Mouse (Mus musculus) forebrain, embryonic 16.5 days (tissue): ENCODE measurements around the gene Npdc1. TPM values are rescaled to one million over a fixed set of nuclear protein-coding genes. Genes with fewer than 3 reads are reported as not detected.

Experiments used
- ATAC-seq: fragments of 200-750 bp; cut with Nextera tagmentation; 2 replicates; pipeline ENCODE4 v1.8.0; 2017; ENCODE audit warnings: mild to moderate bottlenecking, moderate library complexity
- H3K27ac ChIP-seq: fragments of 300-500 bp; sonication (generic); 2 replicates; pipeline ENCODE4 v1.5.1; 2014; ENCODE audit warnings: low read length, control low read depth
- H3K27me3 ChIP-seq: fragments of 300-500 bp; sonication (generic); replicated peaks from 2 replicates; pipeline ENCODE4 v1.6.1; 2014; ENCODE audit warnings: low read length; ENCODE audit not compliant: control insufficient read depth, insufficient read depth
- H3K36me3 ChIP-seq: fragments of 300-500 bp; sonication (generic); 2 replicates; pipeline ENCODE4 v1.6.1; 2014; ENCODE audit not compliant: control insufficient read depth, insufficient read depth
- H3K4me1 ChIP-seq: fragments of 300-500 bp; sonication (generic); replicated peaks from 2 replicates; pipeline ENCODE4 v1.6.1; 2014; ENCODE audit warnings: low read length; ENCODE audit not compliant: control insufficient read depth, insufficient read depth
- H3K4me2 ChIP-seq: fragments of 300-500 bp; sonication (generic); 2 replicates; pipeline ENCODE4 v1.6.1; 2014; ENCODE audit warnings: mild to moderate bottlenecking, low read length, control low read depth
- H3K4me3 ChIP-seq: fragments of 300-500 bp; sonication (generic); replicated peaks from 2 replicates; pipeline ENCODE4 v1.5.1; 2014; ENCODE audit warnings: mild to moderate bottlenecking, low read length, control low read depth
- H3K9ac ChIP-seq: fragments of 300-500 bp; sonication (generic); replicated peaks from 2 replicates; pipeline ENCODE4 v1.6.1; 2014; ENCODE audit warnings: low read depth, low read length, control low read depth
- H3K9me3 ChIP-seq: fragments of 300-500 bp; sonication (generic); 2 replicates; pipeline ENCODE4 v1.6.1; 2016; ENCODE audit warnings: low read length; ENCODE audit not compliant: control insufficient read depth
- WGBS: fragments of 180-500 bp; shearing (Covaris S2); extraction: QIAGEN DNeasy Blood & Tissue Kit; methylation state at CpG from one replicate; pipeline ENCODE4 v1.1.7; 2014; 5-methylcytosine and 5-hydroxymethylcytosine counted together
- polyA plus RNA-seq: library from polyadenylated mRNA; unstranded; fragments of >200 nt; fragmentation: Nextera tagmentation; extraction: Ambion mirVana; gene quantifications from 2 replicates; pipeline ENCODE4 v1.2.1, GENCODE M21; 2015

The Npdc1 gene
- polyA plus RNA-seq, 1 experiment from 2014 or later: 515 TPM

GRCm38 (mm10) chr2:25434292-25434691 is 35.1 kb downstream of the Npdc1 start:
- no peaks in the 10 kb centered on the region for H3K9me3 ChIP-seq
- H3K27ac ChIP-seq: no peak overlapping the region
- H3K4me1 ChIP-seq: peaks cover 20% of the 10 kb centered on the region
- H3K27me3 ChIP-seq: no peaks in the 10 kb centered on the region
- H3K4me2 ChIP-seq: no peak overlapping the region
- ATAC-seq: no peak
- WGBS: 93% methylated on average over 8 of the region's 8 CpGs
- H3K4me3 ChIP-seq: no peak overlapping the region
- H3K9ac ChIP-seq: no peak overlapping the region
- H3K36me3 ChIP-seq: peaks cover 4% of the 10 kb centered on the region

GRCm38 (mm10) chr2:25436286-25436820 is 37.2 kb downstream of the Npdc1 start:
- Histone ChIP-seq H3K9me3 (no peaks in the 10 kb centered on the region), H3K4me2 (no peak overlapping the region), H3K27ac (no peak overlapping the region), H3K4me1 (peaks cover under 1% of the 10 kb centered on the region; the same call in 1 of the 2 replicates), H3K4me3 (no peak overlapping the region), H3K27me3 (no peaks in the 10 kb centered on the region), H3K36me3 (peaks cover 4% of the 10 kb centered on the region), H3K9ac (no peak overlapping the region)
- WGBS: 95% methylated on average over 10 of the region's 10 CpGs
- no peak for ATAC-seq

- no peak overlapping the region for H3K9ac ChIP-seq
- no peak for ATAC-seq
- whole genome bisulfite sequencing: 89% methylated on average over 20 of the region's 20 CpGs
Measured at GRCm38 (mm10) chr2:25441067-25441466, 41.9 kb downstream of the Npdc1 start.

GRCm38 (mm10) chr2:25442682-25443081 is 43.5 kb downstream of the Npdc1 start:
- no peak overlapping the region for H3K4me3 ChIP-seq
- H3K4me2 ChIP-seq: no peak overlapping the region
- H3K9ac ChIP-seq: no peak overlapping the region
- H3K27ac ChIP-seq: no peak overlapping the region
- H3K4me1 ChIP-seq: no peaks in the 10 kb centered on the region
- no peak for ATAC-seq
- H3K36me3 ChIP-seq: peaks cover 26% of the 10 kb centered on the region
- H3K27me3 ChIP-seq: no peaks in the 10 kb centered on the region
- no peaks in the 10 kb centered on the region for H3K9me3 ChIP-seq
- WGBS: 93% methylated on average over 14 of the region's 14 CpGs

More at GRCm38 (mm10) chr2:25441067-25441466, 41.9 kb downstream of the Npdc1 start:
- H3K36me3 ChIP-seq: peaks cover 26% of the 10 kb centered on the region
- H3K4me3 ChIP-seq: no peak overlapping the region
- no peak overlapping the region for H3K27ac ChIP-seq
- H3K9me3 ChIP-seq: no peaks in the 10 kb centered on the region
- H3K27me3 ChIP-seq: no peaks in the 10 kb centered on the region
- no peak overlapping the region for H3K4me2 ChIP-seq
- no peaks in the 10 kb centered on the region for H3K4me1 ChIP-seq

- Histone ChIP-seq H3K36me3 (no peaks in the 10 kb centered on the region), H3K27ac (no peak overlapping the region), H3K9me3 (no peaks in the 10 kb centered on the region), H3K27me3 (no peaks in the 10 kb centered on the region), H3K4me2 (no peak overlapping the region), H3K4me3 (no peak overlapping the region), H3K9ac (no peak overlapping the region), H3K4me1 (no peaks in the 10 kb centered on the region)
- 92% methylated on average over 8 of the region's 8 CpGs for WGBS
- no peak for ATAC-seq
Measured at GRCm38 (mm10) chr2:25450853-25451647, 51.9 kb downstream of the Npdc1 start.

- Histone ChIP-seq H3K9ac (no peak overlapping the region), H3K4me2 (no peak overlapping the region), H3K4me1 (no peaks in the 10 kb centered on the region), H3K27me3 (no peaks in the 10 kb centered on the region), H3K36me3 (peaks cover under 1% of the 10 kb centered on the region; the same call in 1 of the 2 replicates), H3K9me3 (no peaks in the 10 kb centered on the region), H3K27ac (no peak overlapping the region), H3K4me3 (no peak overlapping the region)
- no peak for ATAC-seq
- WGBS: 31% methylated on average over 1 of the region's 1 CpGs
Measured at GRCm38 (mm10) chr2:25452951-25453350, 53.8 kb downstream of the Npdc1 start.

GRCm38 (mm10) chr2:25456205-25456953 is 57.2 kb downstream of the Npdc1 start, which contains the start of gene Clic3:
Gene Clic3 (plus strand): TSS chr2:25456838.
- no peak for ATAC-seq
- Histone ChIP-seq H3K9ac (no peak within 1 kb of the TSS), H3K4me3 (no peak within 1 kb of the TSS), H3K27ac (no peak within 1 kb of the TSS), H3K36me3 (peaks cover 4% of the 10 kb centered on the region; the same call in 1 of the 2 replicates), H3K27me3 (no peaks in the 10 kb centered on the region), H3K9me3 (no peaks in the 10 kb centered on the region), H3K4me2 (no peak within 1 kb of the TSS), H3K4me1 (peaks cover 20% of the 10 kb centered on the region)
- 64% methylated on average over 14 of the region's 14 CpGs for WGBS

GRCm38 (mm10) chr2:25457022-25457896 is 58.1 kb downstream of the Npdc1 start:
- 85% methylated on average over 9 of the region's 9 CpGs for WGBS
- no peak overlapping the region for H3K4me3 ChIP-seq
- no peaks in the 10 kb centered on the region for H3K27me3 ChIP-seq
- no peak for ATAC-seq
- H3K36me3 ChIP-seq: peaks cover 4% of the 10 kb centered on the region; the same call in 1 of the 2 replicates
- no peak overlapping the region for H3K4me2 ChIP-seq
- H3K9me3 ChIP-seq: no peaks in the 10 kb centered on the region
- peaks cover 20% of the 10 kb centered on the region for H3K4me1 ChIP-seq
- H3K9ac ChIP-seq: no peak overlapping the region
- H3K27ac ChIP-seq: no peak overlapping the region
